Comparison of ENCODE assay signal across 14 mouse cellular contexts in the genomic region with DNA sequence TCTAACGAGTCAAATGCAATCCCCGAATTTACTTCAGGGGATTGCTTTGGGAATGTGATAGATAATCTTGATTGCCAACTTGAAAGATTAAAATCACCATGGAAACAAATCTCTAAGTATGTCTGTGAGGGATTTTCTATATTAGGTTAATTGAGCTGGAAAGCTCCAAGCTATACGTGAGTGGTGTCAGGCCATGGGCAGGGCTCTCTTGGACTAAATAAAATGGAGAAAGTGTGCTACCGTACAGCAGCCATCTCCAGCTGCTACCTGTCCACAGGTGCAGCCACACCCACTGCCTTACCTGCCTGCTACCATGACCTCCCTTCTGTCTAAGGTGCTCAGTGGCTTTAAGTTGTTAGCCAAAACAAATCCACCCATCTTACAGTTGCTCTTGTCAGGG.
"Had no signal": no experiment of that assay in that cellular context is flagged by ENCODE, and none has a peak within 500 bp of the region (broad histone marks: within the 10 kb centered on the region; RNA-seq: fewer than 3 reads in every experiment).

No protein-coding gene starts in this region.

- H3K9me3 ChIP-seq: limb, embryonic 10.5 days; liver, embryonic 15.5 days; neural tube, embryonic 15.5 days had no signal

- H3K27me3 ChIP-seq: liver, embryonic 15.5 days; neural tube, embryonic 15.5 days had no signal

- H3K27ac ChIP-seq: left cerebral cortex, adult 2 months; limb, embryonic 10.5 days; liver, embryonic 15.5 days; neural tube, embryonic 15.5 days had no signal

- ATAC-seq: intestine, embryonic 16.5 days had no signal

- H3K4me2 ChIP-seq: liver, embryonic 11.5 days; liver, embryonic 15.5 days; lung, embryonic 14.5 days; neural tube, embryonic 15.5 days had no signal

- DNase-seq: kidney, adult 8-10 months; kidney, postnatal 25 days; lung, embryonic 14.5 days; lung, postnatal 10 days; lung, postnatal 4 days; right cerebral cortex, postnatal 14 days; thymus, postnatal 4 days had no signal

- H3K4me3 ChIP-seq: left cerebral cortex, adult 2 months; limb, embryonic 10.5 days; liver, embryonic 15.5 days; myocyte; neural tube, embryonic 15.5 days had no signal

- H3K4me1 ChIP-seq: limb, embryonic 10.5 days; liver, embryonic 15.5 days had no signal

- H3K36me3 ChIP-seq: limb, embryonic 10.5 days; liver, embryonic 15.5 days; neural tube, embryonic 15.5 days had no signal

- H3K9ac ChIP-seq: liver, embryonic 15.5 days; lung, embryonic 14.5 days; neural tube, embryonic 15.5 days had no signal
